Mouse (Mus musculus) Patski (cell line): ENCODE data around the gene Gm7903. TPM values are rescaled to one million over a fixed set of nuclear protein-coding genes. Genes with fewer than 3 reads are reported as not detected.
"Not testable (repeated sequence)": the region's sequence is repeated elsewhere in the genome, so short reads cannot be mapped to it uniquely, and the experiment has no call there.

ENCODE experiments used
- ATAC-seq: fragments of 100-300 bp; one replicate; pipeline ENCODE4 v1.8.0; 2021
- CTCF ChIA-PET: fragments of 350-600 bp; sonication (Branson Sonifier 250); formaldehyde crosslinking; loops from one replicate; lab custom pipeline; 2022; ENCODE audit warnings: inconsistent platforms; lab: Charles Lee
- POLR2A ChIA-PET: fragments of 350-600 bp; sonication (Branson Sonifier 250); formaldehyde crosslinking; loops from one replicate; lab custom pipeline; 2022; ENCODE audit warnings: antibody characterized with exemption, inconsistent platforms; lab: Charles Lee
- DNase-seq: peaks from one replicate; pipeline ENCODE4 v3.0.0-alpha.2; 2011; ENCODE audit warnings: low read depth, low spot score
- H3K27me3 ChIP-seq: fragments of 371-371 bp; one replicate; pipeline ENCODE4 v1.5.1; 2021
- in situ Hi-C: fragments of 300-500 bp; cut with MboI; formaldehyde crosslinking; loops from 3 replicates; pipeline ENCODE4 v1.11.1; 2018; ENCODE audit warnings: low pct_unique_long_range_greater_than_20kb, mixed read lengths
- polyA plus RNA-seq: library from polyadenylated mRNA; unstranded; gene quantifications from one replicate; pipeline ENCODE4 v1.2.3, GENCODE M21; 2021

Gene Gm7903
- not detected for polyA plus RNA-seq

DNA sequence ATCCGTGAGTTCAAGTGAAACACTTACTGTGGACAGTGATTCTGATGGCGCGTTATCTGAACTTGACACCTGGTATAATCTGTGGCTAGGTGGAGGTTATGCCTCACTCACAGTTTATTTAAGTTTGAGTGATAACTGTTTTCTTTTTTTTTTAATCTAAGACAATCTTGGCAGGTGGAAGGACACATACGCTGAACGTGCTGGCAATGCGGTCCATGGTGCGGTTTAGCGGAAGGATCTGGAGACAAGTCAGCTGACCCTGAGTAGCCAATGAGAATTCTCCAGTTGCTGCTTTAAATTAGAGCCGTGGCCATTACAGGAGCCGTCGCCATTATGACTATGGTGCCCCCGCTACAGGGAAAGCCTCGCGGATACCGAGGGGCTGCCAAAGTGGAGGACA, at the start of gene Gm7903:
Gene Gm7903 (plus strand): TSS at position 301 of the 400 bp plus-strand sequence.
- H3K27me3 ChIP-seq, DNase-seq, CTCF ChIA-PET, POLR2A ChIA-PET, in situ Hi-C loops, ATAC-seq: not testable (repeated sequence)

DNA sequence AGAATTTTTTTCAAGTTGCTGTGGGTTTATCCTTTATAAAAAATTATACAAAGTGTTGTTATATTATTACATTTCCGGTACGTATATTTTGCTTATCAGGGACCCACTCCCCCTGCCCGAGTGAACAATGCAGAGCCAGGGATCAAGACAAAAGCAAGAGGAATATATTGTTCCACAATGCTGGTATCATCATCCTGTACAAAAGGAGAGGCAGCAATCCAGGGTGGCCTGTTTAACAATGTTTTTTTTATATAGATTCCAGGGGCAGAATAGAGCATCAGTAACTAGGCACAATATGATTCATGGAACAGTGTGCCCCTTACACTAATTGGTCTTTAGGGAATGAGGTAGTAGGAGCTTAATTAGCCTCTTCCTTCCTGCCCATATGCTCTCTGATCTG, 30.1 kb upstream of the Gm7903 start:
- POLR2A ChIA-PET, ATAC-seq, CTCF ChIA-PET, H3K27me3 ChIP-seq, in situ Hi-C loops, DNase-seq: not testable (repeated sequence)

- H3K27me3 ChIP-seq, in situ Hi-C loops, ATAC-seq, POLR2A ChIA-PET, CTCF ChIA-PET, DNase-seq: not testable (repeated sequence)
Observed at GRCm38 (mm10) chrX:135421203-135421602, 12.4 kb upstream of the Gm7903 start.

DNA sequence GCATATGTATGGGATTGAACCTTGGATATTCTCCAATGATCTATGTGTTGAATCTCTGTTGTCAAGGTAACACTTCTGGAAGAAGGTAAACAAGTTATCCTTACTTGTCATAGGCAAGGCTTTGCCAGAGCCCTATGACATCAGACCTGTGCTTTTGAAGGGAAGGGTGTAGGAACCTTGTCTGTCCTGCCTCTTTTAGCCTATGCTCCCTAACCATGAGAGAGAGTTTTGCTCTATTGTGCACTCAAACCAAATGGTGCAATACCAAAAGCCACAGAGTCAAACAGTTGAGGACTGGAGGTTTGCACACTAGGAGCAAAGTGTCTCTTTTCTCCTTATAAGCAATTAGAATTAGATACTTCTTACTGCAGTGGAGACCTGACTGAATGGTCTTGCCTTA, 11.8 kb upstream of the Gm7903 start:
- ATAC-seq, H3K27me3 ChIP-seq, DNase-seq, CTCF ChIA-PET, in situ Hi-C loops, POLR2A ChIA-PET: not testable (repeated sequence)

DNA sequence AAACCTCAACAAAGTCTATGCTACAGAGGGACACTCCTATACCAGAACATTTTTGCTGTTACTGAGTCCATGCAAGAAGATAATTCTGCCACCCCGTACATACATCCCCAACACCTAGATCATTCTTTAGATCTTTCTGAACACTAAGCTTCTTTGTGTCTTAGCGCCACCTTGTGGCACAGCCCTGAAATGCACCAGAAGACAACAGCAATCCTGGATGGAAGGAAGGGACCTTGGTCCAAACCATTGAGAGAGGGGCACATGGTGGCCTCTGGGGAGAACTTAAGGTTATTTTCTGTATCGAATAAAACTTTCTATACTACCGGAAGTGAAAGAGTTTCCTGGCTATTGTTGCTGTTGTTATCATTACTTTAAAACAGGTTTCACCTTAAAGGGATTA, 11.2 kb upstream of the Gm7903 start:
- H3K27me3 ChIP-seq, ATAC-seq, DNase-seq, in situ Hi-C loops, CTCF ChIA-PET, POLR2A ChIA-PET: not testable (repeated sequence)

DNA sequence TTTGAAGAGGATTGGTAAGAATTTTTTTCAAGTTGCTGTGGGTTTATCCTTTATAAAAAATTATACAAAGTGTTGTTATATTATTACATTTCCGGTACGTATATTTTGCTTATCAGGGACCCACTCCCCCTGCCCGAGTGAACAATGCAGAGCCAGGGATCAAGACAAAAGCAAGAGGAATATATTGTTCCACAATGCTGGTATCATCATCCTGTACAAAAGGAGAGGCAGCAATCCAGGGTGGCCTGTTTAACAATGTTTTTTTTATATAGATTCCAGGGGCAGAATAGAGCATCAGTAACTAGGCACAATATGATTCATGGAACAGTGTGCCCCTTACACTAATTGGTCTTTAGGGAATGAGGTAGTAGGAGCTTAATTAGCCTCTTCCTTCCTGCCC, 30.5 kb downstream of the Gm7903 start:
- DNase-seq, H3K27me3 ChIP-seq, CTCF ChIA-PET, in situ Hi-C loops, ATAC-seq, POLR2A ChIA-PET: not testable (repeated sequence)

GRCm38 (mm10) chrX:135481902-135482301, 48.3 kb downstream of the Gm7903 start:
- DNase-seq, CTCF ChIA-PET, in situ Hi-C loops, ATAC-seq, POLR2A ChIA-PET, H3K27me3 ChIP-seq: not testable (repeated sequence)

- in situ Hi-C loops, DNase-seq, CTCF ChIA-PET, ATAC-seq, POLR2A ChIA-PET, H3K27me3 ChIP-seq: not testable (repeated sequence)
Observed at GRCm38 (mm10) chrX:135483183-135483582, 49.5 kb downstream of the Gm7903 start.

Other genes starting within 250 kb of the Gm7903 start
- not detected for gene Tceal6, start 223.1 kb upstream of the Gm7903 start, polyA plus RNA-seq
- gene Pramel3, start 131.5 kb upstream of the Gm7903 start, polyA plus RNA-seq = not detected
- gene Gm5128, start 60.6 kb upstream of the Gm7903 start, polyA plus RNA-seq = not detected
- not detected for gene AV320801, start 60.8 kb downstream of the Gm7903 start, polyA plus RNA-seq
- gene Nxf7, start 164.9 kb downstream of the Gm7903 start, polyA plus RNA-seq = not detected
- not detected for gene Prame, start 193.9 kb downstream of the Gm7903 start, polyA plus RNA-seq